Mouse (Mus musculus): Measurements from ENCODE around the gene Prkd2.
A peak's percentile ranks its signal among the peaks of the same experiment; 100 is the strongest.

The Prkd2 gene

GRCm38 (mm10) chr7:16918670-16919069 lies 76.0 kb downstream of the Prkd2 start:
- DNase-seq (ENCODE audit: low spot score) = no peak

GRCm38 (mm10) chr7:16919395-16920149 lies 76.9 kb downstream of the Prkd2 start:
- DNase-seq (ENCODE audit: low spot score) = peak; percentile 38

Measured in c-Kit-positive CD71-positive TER-119-positive erythroid progenitor cells, embryonic 14.5 days (primary cell).